Mouse (Mus musculus): ENCODE measurements around the gene Nudt4.

Gene Nudt4

GRCm38 (mm10) chr10:95563851-95564845 lies at the start of gene Nudt4:
Gene Nudt4 (minus strand): TSS chr10:95564146.
- DNase-seq (ENCODE audit: low spot score in 2 of 2) = peak; percentile 65 to 72

GRCm38 (mm10) chr10:95611331-95611721 lies 47.4 kb upstream of the Nudt4 start:
- no peak for DNase-seq (ENCODE audit: low spot score in 2 of 2)

GRCm38 (mm10) chr10:95610666-95611330 lies 46.9 kb upstream of the Nudt4 start:
- no peak for DNase-seq (ENCODE audit: low spot score in 2 of 2)

GRCm38 (mm10) chr10:95604979-95605613 lies 41.1 kb upstream of the Nudt4 start:
- DNase-seq (ENCODE audit: low spot score in 2 of 2) = no peak

GRCm38 (mm10) chr10:95600527-95600926 lies 36.6 kb upstream of the Nudt4 start:
- DNase-seq (ENCODE audit: low spot score in 2 of 2) = no peak

GRCm38 (mm10) chr10:95599740-95600139 lies 35.8 kb upstream of the Nudt4 start:
- DNase-seq (ENCODE audit: low spot score in 2 of 2) = no peak

- DNase-seq (ENCODE audit: low spot score in 2 of 2) = no peak
These were observed 34.2 kb upstream of the Nudt4 start for GRCm38 (mm10) chr10:95598056-95598587.

GRCm38 (mm10) chr10:95595852-95596639 lies 32.1 kb upstream of the Nudt4 start:
- DNase-seq (ENCODE audit: low spot score in 2 of 2) = no peak

- no peak for DNase-seq (ENCODE audit: low spot score in 2 of 2)
These were observed 30.5 kb upstream of the Nudt4 start for GRCm38 (mm10) chr10:95594414-95594813.

GRCm38 (mm10) chr10:95591257-95591656 lies 27.3 kb upstream of the Nudt4 start:
- DNase-seq (ENCODE audit: low spot score in 2 of 2) = no peak

GRCm38 (mm10) chr10:95590196-95590595 lies 26.2 kb upstream of the Nudt4 start:
- no peak for DNase-seq (ENCODE audit: low spot score in 2 of 2)

- no peak for DNase-seq (ENCODE audit: low spot score in 2 of 2)
These were observed 25.2 kb upstream of the Nudt4 start for GRCm38 (mm10) chr10:95589196-95589595.

- no peak for DNase-seq (ENCODE audit: low spot score in 2 of 2)
These were observed 23.7 kb upstream of the Nudt4 start for GRCm38 (mm10) chr10:95587509-95588220.

GRCm38 (mm10) chr10:95585554-95585953 lies 21.6 kb upstream of the Nudt4 start:
- no peak for DNase-seq (ENCODE audit: low spot score in 2 of 2)

GRCm38 (mm10) chr10:95577567-95577950 lies 13.6 kb upstream of the Nudt4 start:
- no peak for DNase-seq (ENCODE audit: low spot score in 2 of 2)

- no peak for DNase-seq (ENCODE audit: low spot score in 2 of 2)
These were observed 13.1 kb upstream of the Nudt4 start for GRCm38 (mm10) chr10:95576876-95577566.

GRCm38 (mm10) chr10:95575839-95576380 lies 12.0 kb upstream of the Nudt4 start:
- no peak for DNase-seq (ENCODE audit: low spot score in 2 of 2)

GRCm38 (mm10) chr10:95574994-95575393 lies 11.0 kb upstream of the Nudt4 start:
- DNase-seq (ENCODE audit: low spot score in 2 of 2) = no peak

- no peak for DNase-seq (ENCODE audit: low spot score in 2 of 2)
These were observed 5.5 kb upstream of the Nudt4 start for GRCm38 (mm10) chr10:95569441-95569840.

GRCm38 (mm10) chr10:95568016-95568415 lies 4.1 kb upstream of the Nudt4 start:
- DNase-seq (ENCODE audit: low spot score in 2 of 2) = no peak

Measured in frontal cortex, postnatal 14 days (tissue).